Mouse (Mus musculus) ES-E14 (cell line): Measurements from ENCODE around the gene Traf3ip2. TPM values are rescaled to one million over a fixed set of nuclear protein-coding genes. Genes with fewer than 3 reads are reported as not detected.

Experiments
- DNase-seq: peaks from one replicate; pipeline ENCODE4 v3.0.0-alpha.2; 2013; ENCODE audit warnings: low read depth, low spot score
- H3K27ac ChIP-seq: 2 replicates; pipeline ENCODE4 v1.5.1; 2012; ENCODE audit warnings: low read depth, mild to moderate bottlenecking, low read length, moderate library complexity, mixed read lengths; ENCODE audit not compliant: poor library complexity, insufficient read depth, severe bottlenecking
- H3K36me3 ChIP-seq: 2 replicates; pipeline ENCODE4 v1.6.1; 2012; ENCODE audit warnings: mild to moderate bottlenecking, low read length, moderate library complexity, mixed read lengths; ENCODE audit not compliant: control insufficient read depth, poor library complexity, insufficient read depth, severe bottlenecking
- H3K4me1 ChIP-seq, 2 experiments: fragments of 150-350 bp in 1 of 2; sonication (generic) in 1 of 2; 2 replicates each; pipeline ENCODE4 v1.6.1; 2012; ENCODE audit warnings: low read length in 2 of 2, mild to moderate bottlenecking in 1 of 2, mixed read lengths in 1 of 2; ENCODE audit not compliant: control insufficient read depth in 2 of 2, insufficient read depth in 2 of 2, poor library complexity in 1 of 2
- H3K4me3 ChIP-seq, 2 experiments: fragments of 150-350 bp in 1 of 2; sonication (generic) in 1 of 2; 2 replicates each; pipeline ENCODE4 v1.5.1; 2012; ENCODE audit warnings: low read length in 2 of 2, low read depth in 1 of 2, mild to moderate bottlenecking in 1 of 2, mixed read lengths in 1 of 2; ENCODE audit not compliant: insufficient read depth in 1 of 2, poor library complexity in 1 of 2, severe bottlenecking in 1 of 2
- H3K9ac ChIP-seq: 2 replicates; pipeline ENCODE4 v1.6.1; 2012; ENCODE audit warnings: low read depth, mild to moderate bottlenecking, low read length, mixed read lengths; ENCODE audit not compliant: poor library complexity, insufficient read depth, severe bottlenecking
- H3K9me3 ChIP-seq: fragments of 150-350 bp; sonication (generic); 2 replicates; pipeline ENCODE4 v1.6.1; 2012; ENCODE audit warnings: low read depth, mild to moderate bottlenecking, low read length; ENCODE audit not compliant: control insufficient read depth, insufficient read depth
- CHD2 ChIP-seq: IDR thresholded peaks from 2 replicates; pipeline ENCODE4 v1.6.1; 2014; ENCODE audit warnings: mild to moderate bottlenecking, low read depth, low read length, inconsistent platforms
- HCFC1 ChIP-seq: IDR thresholded peaks from 2 replicates; pipeline ENCODE4 v1.6.1; 2012; ENCODE audit warnings: low read length, inconsistent platforms, borderline replicate concordance; ENCODE audit not compliant: insufficient read depth
- MAFK ChIP-seq: IDR thresholded peaks from 2 replicates; pipeline ENCODE4 v1.6.1; 2014; ENCODE audit warnings: mild to moderate bottlenecking, low read depth, low read length, inconsistent platforms; ENCODE audit not compliant: insufficient read depth
- ZC3H11A ChIP-seq: IDR thresholded peaks from 2 replicates; pipeline ENCODE4 v1.6.1; 2012; ENCODE audit warnings: low read depth, mild to moderate bottlenecking, inconsistent platforms, low read length, borderline replicate concordance
- ZNF384 ChIP-seq: IDR thresholded peaks from 2 replicates; pipeline ENCODE4 v1.6.1; 2012; ENCODE audit warnings: low read depth, low read length, inconsistent platforms
- in situ Hi-C, 2 experiments: fragments of 600-800 bp; cut with MboI; formaldehyde crosslinking; loops; one replicate each; pipeline ENCODE4 v1.15.1; 2025; ENCODE audit warnings: low sequenced_read_pairs in 2 of 2, inconsistent platforms in 1 of 2; ENCODE audit not compliant: unreplicated experiment in 2 of 2
- total RNA-seq: library from RNA; depleted of rRNA; stranded (reverse); fragments of 300-350 nt; gene quantifications from 2 replicates; pipeline ENCODE4 v1.2.3, GENCODE M21; 2012

Gene Traf3ip2
- total RNA-seq, 1 experiment = 9.2 TPM

- in situ Hi-C loops = no loop called here
- H3K9me3 ChIP-seq = no peaks in the 10 kb centered on the region
- H3K36me3 ChIP-seq = no peaks in the 10 kb centered on the region; the same call in 1 of the 2 replicates
- TF ChIP-seq ZNF384 = no peak
- TF ChIP-seq HCFC1 = no peak
- TF ChIP-seq CHD2 = no peak
- no peak overlapping the region for H3K27ac ChIP-seq
- H3K9ac ChIP-seq = no peak overlapping the region
- H3K4me3 ChIP-seq = no peak overlapping the region
- DNase-seq = no peak
- peaks cover 5 to 15% of the 10 kb centered on the region in 2 experiments; a peak in 1 of 4 replicates for H3K4me1 ChIP-seq
Measured at GRCm38 (mm10) chr10:39671451-39671850, 58.7 kb downstream of the Traf3ip2 start.

GRCm38 (mm10) chr10:39672547-39673051, 59.9 kb downstream of the Traf3ip2 start:
- TF ChIP-seq CHD2 (no peak), MAFK (no peak), HCFC1 (no peak)
- H3K9ac ChIP-seq = no peak overlapping the region
- no peaks in the 10 kb centered on the region for H3K9me3 ChIP-seq
- H3K36me3 ChIP-seq = no peaks in the 10 kb centered on the region; the same call in 1 of the 2 replicates
- in situ Hi-C loops = no loop called here
- peaks cover 5 to 15% of the 10 kb centered on the region in 2 experiments; a peak in 1 of 4 replicates for H3K4me1 ChIP-seq
- no peak for DNase-seq
- H3K4me3 ChIP-seq = no peak overlapping the region
- no peak overlapping the region for H3K27ac ChIP-seq

- no peak overlapping the region for H3K4me3 ChIP-seq
- peaks cover 5 to 15% of the 10 kb centered on the region in 2 experiments; a peak in 1 of 4 replicates for H3K4me1 ChIP-seq
- no peak overlapping the region for H3K27ac ChIP-seq
- H3K9ac ChIP-seq = no peak overlapping the region
- H3K9me3 ChIP-seq = no peaks in the 10 kb centered on the region
- no peak for DNase-seq
- no peaks in the 10 kb centered on the region; the same call in 1 of the 2 replicates for H3K36me3 ChIP-seq
- TF ChIP-seq MAFK (no peak), ZNF384 (no peak), ZC3H11A (no peak), HCFC1 (no peak), CHD2 (no peak)
- in situ Hi-C loops = no loop called here
Measured at GRCm38 (mm10) chr10:39674106-39674505, 61.4 kb downstream of the Traf3ip2 start.

- in situ Hi-C loops = no loop called here
- Histone ChIP-seq H3K4me1 (peaks cover 5 to 15% of the 10 kb centered on the region in 2 experiments; a peak in 1 of 4 replicates), H3K9me3 (no peaks in the 10 kb centered on the region), H3K27ac (no peak overlapping the region; the same call in 1 of the 2 replicates), H3K36me3 (no peaks in the 10 kb centered on the region; the same call in 1 of the 2 replicates), H3K4me3 (no peak overlapping the region), H3K9ac (no peak overlapping the region)
- TF ChIP-seq HCFC1 = no peak
- no peak for TF ChIP-seq MAFK
- no peak for TF ChIP-seq ZNF384
- no peak for TF ChIP-seq CHD2
- TF ChIP-seq ZC3H11A = no peak
- DNase-seq = no peak
Measured at GRCm38 (mm10) chr10:39674766-39675165, 62.0 kb downstream of the Traf3ip2 start.

GRCm38 (mm10) chr10:39678199-39678791, 65.6 kb downstream of the Traf3ip2 start:
- DNase-seq = no peak
- Histone ChIP-seq H3K27ac (no peak overlapping the region), H3K36me3 (no peaks in the 10 kb centered on the region), H3K9me3 (no peaks in the 10 kb centered on the region), H3K9ac (no peak overlapping the region), H3K4me1 (peaks cover 4 to 11% of the 10 kb centered on the region in 2 experiments; a peak in 1 of 4 replicates), H3K4me3 (no peak overlapping the region)
- TF ChIP-seq ZNF384 = no peak
- in situ Hi-C loops = no loop called here
